Mouse (Mus musculus) urinary bladder, postnatal 25 days (tissue): ENCODE data around the gene Bcl11b.
A peak's percentile ranks its signal among the peaks of the same experiment; 100 is the strongest.

Experiments
- DNase-seq: peaks from one replicate; pipeline ENCODE4 v3.0.0; 2022; ENCODE audit warnings: low spot score

Gene Bcl11b

DNA sequence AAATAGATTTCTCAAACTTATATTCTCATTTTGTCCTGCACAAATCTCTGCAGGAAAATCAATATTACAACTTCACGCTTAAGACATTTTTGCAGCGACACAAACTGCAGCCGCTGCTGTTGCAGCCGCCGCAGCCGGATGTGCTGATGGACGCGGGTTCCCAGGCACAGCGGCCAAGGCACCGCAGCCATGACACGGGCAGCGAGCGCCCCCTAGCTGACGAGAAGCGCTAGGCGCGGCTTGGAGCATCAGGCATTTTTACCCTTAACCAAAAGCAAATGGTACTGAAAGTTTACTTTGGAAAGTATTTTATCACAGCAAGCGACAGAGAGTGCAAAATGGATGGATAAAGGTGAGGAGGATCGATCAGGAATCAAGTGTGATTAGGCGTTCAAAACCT, 4.7 kb downstream of the Bcl11b start:
- peak; percentile 88 for DNase-seq

GRCm38 (mm10) chr12:107997901-107998300, 5.5 kb downstream of the Bcl11b start:
- DNase-seq: no peak

GRCm38 (mm10) chr12:107997241-107997640, 6.2 kb downstream of the Bcl11b start:
- no peak for DNase-seq

DNA sequence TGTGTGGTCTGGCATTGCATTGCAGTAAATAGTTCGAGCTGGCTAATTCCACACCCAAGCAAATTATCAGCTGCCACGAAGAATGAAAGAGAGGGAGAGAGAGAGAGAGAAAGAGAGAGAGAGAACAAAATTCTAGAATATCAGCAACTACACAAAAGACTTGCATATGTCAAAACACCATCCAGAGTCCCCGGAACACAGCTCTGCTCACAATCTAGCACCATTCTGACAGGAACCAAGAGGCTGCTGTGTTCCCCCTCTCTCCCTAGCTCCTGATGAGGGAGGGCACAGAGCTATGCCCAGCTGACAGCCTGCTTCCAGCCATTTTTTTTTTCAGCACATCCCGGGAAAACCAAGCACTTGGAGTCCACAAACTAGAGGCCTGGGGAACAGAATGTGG, 6.6 kb downstream of the Bcl11b start:
- no peak for DNase-seq

- no peak for DNase-seq
These were observed 7.2 kb downstream of the Bcl11b start for GRCm38 (mm10) chr12:107996216-107996615.

GRCm38 (mm10) chr12:107994421-107994820, 9.0 kb downstream of the Bcl11b start:
- no peak for DNase-seq

- no peak for DNase-seq
These were observed 10.4 kb downstream of the Bcl11b start for GRCm38 (mm10) chr12:107993029-107993428.

DNA sequence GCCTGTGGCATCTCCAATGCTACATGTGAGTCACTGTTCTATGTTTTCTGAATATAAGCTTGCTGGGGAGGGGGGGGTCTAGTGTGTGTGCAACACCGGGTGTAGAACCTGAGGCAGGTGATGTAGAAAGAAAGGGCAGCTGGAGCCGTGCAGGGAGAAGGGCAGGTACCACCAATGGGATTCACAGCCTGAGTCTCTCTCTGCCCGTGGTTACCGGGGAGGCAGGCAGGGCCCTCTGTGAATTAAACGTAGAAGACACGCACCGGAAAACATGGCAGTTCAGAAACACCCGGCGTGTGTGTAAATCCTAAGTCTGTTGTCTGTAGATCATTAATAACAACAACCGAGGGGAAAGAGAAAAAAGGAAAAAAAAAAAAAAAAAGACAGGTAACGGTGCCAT, 12.2 kb downstream of the Bcl11b start:
- no peak for DNase-seq

DNA sequence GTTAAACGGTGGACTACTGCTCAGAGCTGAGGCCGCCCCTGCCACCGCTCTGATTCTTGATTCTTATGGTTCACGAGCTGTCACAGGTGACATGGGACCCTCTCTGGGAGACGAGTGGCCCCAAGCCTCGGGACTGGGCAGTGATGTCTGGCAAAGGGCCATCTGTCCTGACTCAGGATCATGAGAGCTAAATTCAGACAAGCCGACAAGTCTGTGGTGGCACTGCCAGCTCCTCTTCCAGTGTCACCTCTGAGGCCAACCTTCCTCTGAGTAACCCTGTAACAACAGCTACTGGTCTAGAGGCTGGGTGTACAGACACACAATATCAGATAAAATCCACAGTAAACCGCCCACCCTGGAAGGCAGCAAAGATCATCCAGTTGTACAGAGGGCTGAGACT, 20.2 kb downstream of the Bcl11b start:
- no peak for DNase-seq

- DNase-seq: no peak
These were observed 21.1 kb downstream of the Bcl11b start for GRCm38 (mm10) chr12:107982306-107982705.

GRCm38 (mm10) chr12:107981231-107981630, 22.2 kb downstream of the Bcl11b start:
- DNase-seq: no peak

- no peak for DNase-seq
These were observed 23.0 kb downstream of the Bcl11b start for GRCm38 (mm10) chr12:107980261-107980961.

GRCm38 (mm10) chr12:107979710-107980260, 23.6 kb downstream of the Bcl11b start:
- DNase-seq: peak; percentile 39

GRCm38 (mm10) chr12:107978736-107979255, 24.6 kb downstream of the Bcl11b start:
- DNase-seq: no peak

DNA sequence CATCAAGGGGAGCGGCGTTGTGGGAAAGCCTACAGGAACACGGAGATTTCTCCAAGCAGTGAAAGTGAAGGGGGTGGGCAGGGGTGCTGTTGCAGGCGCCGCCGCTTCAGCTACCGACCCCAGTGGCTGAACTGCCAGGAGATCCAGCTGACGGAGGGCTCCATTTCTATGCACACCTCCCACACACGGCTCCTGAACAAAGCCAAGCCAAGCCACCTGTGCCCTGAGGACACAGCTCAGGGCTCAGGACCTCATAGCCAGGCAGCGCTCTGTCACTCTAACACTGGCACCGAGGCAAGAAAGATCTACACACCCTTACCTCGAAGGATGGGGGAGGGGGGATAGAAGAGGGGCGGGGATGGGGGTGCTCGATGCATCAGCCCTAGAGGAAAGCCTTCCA, 25.3 kb downstream of the Bcl11b start:
- no peak for DNase-seq

DNA sequence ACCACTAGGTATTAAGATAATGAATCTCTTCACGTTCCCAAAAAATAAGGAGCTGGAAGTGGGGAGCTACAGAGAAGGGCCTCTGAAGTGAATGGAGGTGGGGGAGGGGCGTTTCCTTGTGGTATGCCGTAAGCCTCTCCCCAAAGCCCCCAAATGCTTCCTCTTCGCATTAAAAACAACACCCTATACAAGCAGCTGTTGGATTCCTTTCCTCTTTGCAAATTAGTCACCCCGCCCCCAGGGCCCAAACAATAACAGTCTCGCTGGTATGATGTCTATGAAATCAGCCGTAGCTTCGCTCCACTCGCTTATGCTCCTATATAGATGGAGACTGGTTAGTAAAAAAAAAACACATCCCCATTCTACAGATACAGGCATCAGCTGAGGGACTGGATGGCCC, 25.9 kb downstream of the Bcl11b start:
- no peak for DNase-seq

DNA sequence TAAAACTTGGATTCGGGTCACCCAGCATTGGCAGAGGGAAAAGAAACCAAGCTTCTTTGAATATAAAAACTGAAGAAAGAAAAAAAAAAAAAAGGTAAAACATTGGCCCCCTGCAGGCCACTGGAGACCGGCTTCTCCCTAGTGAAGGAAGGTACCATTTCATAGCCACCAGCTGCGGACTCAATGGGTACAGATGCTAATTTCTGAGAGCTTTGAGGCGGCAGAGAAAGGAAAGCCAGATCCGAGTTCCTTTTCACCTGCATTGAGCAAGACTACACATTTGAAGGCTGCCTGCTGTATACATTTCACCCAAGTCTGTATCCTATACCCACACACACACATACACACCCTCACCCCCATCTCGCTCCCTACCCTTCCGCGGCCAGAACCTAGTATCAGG, 26.3 kb downstream of the Bcl11b start:
- DNase-seq: no peak

- no peak for DNase-seq
These were observed 26.8 kb downstream of the Bcl11b start for GRCm38 (mm10) chr12:107976571-107977001.

DNA sequence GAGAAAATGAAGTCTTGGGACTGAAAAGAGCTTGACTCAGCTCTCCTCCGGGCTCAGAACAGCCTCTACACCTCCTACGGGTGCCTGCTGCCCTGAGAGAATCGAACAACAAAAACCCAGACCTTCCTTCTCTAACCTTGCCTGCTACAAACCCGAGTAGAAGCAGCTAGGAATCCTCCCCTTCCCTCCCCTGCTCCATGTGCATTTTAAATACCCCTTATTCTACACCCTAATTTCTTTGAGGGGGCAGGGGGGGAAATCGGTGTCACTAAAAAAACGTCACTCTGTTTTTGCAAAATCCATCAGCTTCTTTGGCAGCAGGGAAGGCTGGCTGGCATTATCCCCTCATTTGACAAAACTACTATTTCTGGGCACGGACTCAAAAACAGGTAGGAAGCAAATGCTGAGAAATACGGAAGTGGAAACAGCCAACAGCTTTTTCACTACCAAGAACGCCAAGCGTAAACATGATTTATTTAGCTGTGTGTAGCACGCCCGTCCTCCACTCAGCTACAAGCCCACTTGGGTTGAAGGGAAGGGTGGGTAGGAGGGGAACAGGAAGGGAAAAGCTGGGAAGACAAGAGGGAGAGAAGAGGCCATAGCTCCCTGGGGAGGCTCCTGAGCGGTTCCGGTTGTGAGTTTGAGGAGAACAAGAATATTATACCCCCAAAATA, 27.4 kb downstream of the Bcl11b start:
- no peak for DNase-seq

DNA sequence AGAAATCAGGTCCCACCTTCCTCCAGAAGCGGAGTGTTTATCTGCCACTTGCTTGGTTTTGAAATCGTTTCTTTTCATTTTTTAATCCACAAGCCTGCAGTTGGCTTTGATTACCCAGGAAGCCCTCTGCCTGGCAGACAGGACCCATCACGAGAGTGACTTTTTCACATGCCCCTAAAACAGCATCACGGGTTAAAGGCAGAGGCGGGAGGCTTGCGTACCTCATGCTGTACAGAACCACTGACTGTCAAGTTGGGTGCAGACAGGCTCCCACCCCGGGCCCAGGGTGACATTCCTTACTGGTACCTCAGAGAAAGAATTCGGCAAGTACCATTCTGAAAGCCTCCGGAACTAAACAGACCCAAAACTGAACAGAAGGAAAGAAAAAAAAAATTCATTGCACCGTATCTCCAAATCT, 27.9 kb downstream of the Bcl11b start:
- DNase-seq: no peak

DNA sequence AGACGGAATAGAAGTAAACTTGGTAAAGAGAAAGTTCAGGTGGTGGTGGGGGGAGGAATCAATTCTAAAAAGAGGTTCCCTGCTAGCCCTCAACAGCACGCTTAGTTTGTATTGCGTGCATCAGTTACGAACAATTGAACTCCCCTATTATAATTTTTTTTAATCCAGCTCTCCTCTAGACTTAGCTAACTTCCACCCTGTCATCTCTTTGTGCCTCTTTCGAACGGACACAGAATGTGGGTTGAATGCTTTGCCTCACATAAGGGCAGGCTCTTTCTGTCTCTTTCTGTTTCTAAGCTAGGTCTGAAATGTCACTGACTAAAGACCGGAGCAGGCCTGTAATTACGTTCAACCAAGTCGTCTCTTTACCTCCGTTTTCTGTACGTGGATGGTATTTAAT, 28.9 kb downstream of the Bcl11b start:
- DNase-seq: no peak

- DNase-seq: no peak
These were observed 29.8 kb downstream of the Bcl11b start for GRCm38 (mm10) chr12:107973556-107974140.
